Mouse (Mus musculus): ENCODE results near the gene Ccdc42. TPM values are rescaled to one million over a fixed set of nuclear protein-coding genes. Genes with fewer than 3 reads are reported as not detected.
A peak's percentile ranks its signal among the peaks of the same experiment; 100 is the strongest.

Ccdc42 gene
- polyA plus RNA-seq, 1 experiment from 2014 or later, result 0.36 TPM

GRCm38 (mm10) chr11:68555918-68556584, 30.8 kb upstream of the Ccdc42 start, which contains the start of gene Mfsd6l:
TSS of gene Mfsd6l (plus strand) at chr11:68556186.
- Histone ChIP-seq H3K4me2 (ENCODE audit: low read length) (peak within 1 kb of the TSS; percentile 47), H3K9me3 (ENCODE audit: control insufficient read depth, low read length) (no peaks in the 10 kb centered on the region), H3K4me1 (ENCODE audit: control insufficient read depth, insufficient read depth, low read depth, low read length) (no peaks in the 10 kb centered on the region), H3K27me3 (replicated peaks; ENCODE audit: control insufficient read depth, insufficient read depth, low read length) (no peaks in the 10 kb centered on the region), H3K27ac (ENCODE audit: low read depth, low read length) (no peak within 1 kb of the TSS), H3K9ac (ENCODE audit: low read depth, low read length) (no peak within 1 kb of the TSS), H3K4me3 (ENCODE audit: low read length) (peak within 1 kb of the TSS; percentile 27), H3K36me3 (ENCODE audit: control insufficient read depth, insufficient read depth, low read length) (no peaks in the 10 kb centered on the region)
- WGBS, result 11% methylated on average over 37 of the region's 37 CpGs
- ATAC-seq, result no peak

DNA sequence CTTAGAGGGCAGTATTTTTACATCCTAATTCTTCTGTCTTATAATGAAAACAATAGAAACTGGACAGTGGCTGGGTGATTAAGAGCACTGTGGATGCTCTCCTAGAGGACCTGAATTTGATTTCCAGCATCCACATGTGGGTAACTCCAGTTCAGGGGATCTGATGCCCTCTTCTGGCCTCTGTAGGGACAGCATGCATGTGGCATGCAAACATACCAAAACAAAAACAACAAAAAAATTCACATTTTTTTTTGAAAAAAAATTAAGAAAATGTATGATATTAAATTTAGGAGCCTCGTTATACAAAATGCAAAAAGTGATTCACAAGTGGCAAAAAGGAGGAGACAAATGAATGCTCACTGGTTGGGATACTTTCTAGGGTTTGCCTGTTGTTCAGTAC, 27.3 kb upstream of the Ccdc42 start:
- Histone ChIP-seq H3K4me1 (ENCODE audit: control insufficient read depth, insufficient read depth, low read depth, low read length) (no peaks in the 10 kb centered on the region), H3K4me3 (ENCODE audit: low read length) (no peak overlapping the region), H3K9ac (ENCODE audit: low read depth, low read length) (no peak overlapping the region), H3K27me3 (replicated peaks; ENCODE audit: control insufficient read depth, insufficient read depth, low read length) (no peaks in the 10 kb centered on the region), H3K9me3 (ENCODE audit: control insufficient read depth, low read length) (no peaks in the 10 kb centered on the region), H3K4me2 (ENCODE audit: low read length) (no peak overlapping the region), H3K36me3 (ENCODE audit: control insufficient read depth, insufficient read depth, low read length) (no peaks in the 10 kb centered on the region), H3K27ac (ENCODE audit: low read depth, low read length) (no peak overlapping the region)
- WGBS, result 53% methylated on average over 1 of the region's 1 CpGs
- no peak for ATAC-seq

- no peak overlapping the region for H3K27ac ChIP-seq (ENCODE audit: low read depth, low read length)
- H3K36me3 ChIP-seq (ENCODE audit: control insufficient read depth, insufficient read depth, low read length), result no peaks in the 10 kb centered on the region
- WGBS, result 71% methylated on average over 11 of the region's 11 CpGs
- peaks cover 2% of the 10 kb centered on the region; the same call in 1 of the 2 replicates for H3K4me1 ChIP-seq (ENCODE audit: control insufficient read depth, insufficient read depth, low read depth, low read length)
- H3K9me3 ChIP-seq (ENCODE audit: control insufficient read depth, low read length), result no peaks in the 10 kb centered on the region
- H3K27me3 ChIP-seq (replicated peaks; ENCODE audit: control insufficient read depth, insufficient read depth, low read length), result no peaks in the 10 kb centered on the region
- no peak overlapping the region for H3K9ac ChIP-seq (ENCODE audit: low read depth, low read length)
- no peak for ATAC-seq
- H3K4me3 ChIP-seq (ENCODE audit: low read length), result no peak overlapping the region
- no peak overlapping the region for H3K4me2 ChIP-seq (ENCODE audit: low read length)
Observed at GRCm38 (mm10) chr11:68561957-68562950, 24.6 kb upstream of the Ccdc42 start.

- Histone ChIP-seq H3K36me3 (ENCODE audit: control insufficient read depth, insufficient read depth, low read length) (no peaks in the 10 kb centered on the region), H3K4me3 (ENCODE audit: low read length) (no peak overlapping the region), H3K4me1 (ENCODE audit: control insufficient read depth, insufficient read depth, low read depth, low read length) (peaks cover 2% of the 10 kb centered on the region; the same call in 1 of the 2 replicates), H3K27me3 (replicated peaks; ENCODE audit: control insufficient read depth, insufficient read depth, low read length) (no peaks in the 10 kb centered on the region), H3K27ac (ENCODE audit: low read depth, low read length) (no peak overlapping the region), H3K9me3 (ENCODE audit: control insufficient read depth, low read length) (no peaks in the 10 kb centered on the region), H3K9ac (ENCODE audit: low read depth, low read length) (no peak overlapping the region), H3K4me2 (ENCODE audit: low read length) (no peak overlapping the region)
- WGBS, result 77% methylated on average over 13 of the region's 13 CpGs
- ATAC-seq, result no peak
Observed at GRCm38 (mm10) chr11:68564356-68565031, 22.3 kb upstream of the Ccdc42 start.

- H3K27me3 ChIP-seq (replicated peaks; ENCODE audit: control insufficient read depth, insufficient read depth, low read length), result no peaks in the 10 kb centered on the region
- H3K27ac ChIP-seq (ENCODE audit: low read depth, low read length), result no peak overlapping the region
- peaks cover 2% of the 10 kb centered on the region; the same call in 1 of the 2 replicates for H3K4me1 ChIP-seq (ENCODE audit: control insufficient read depth, insufficient read depth, low read depth, low read length)
- no peaks in the 10 kb centered on the region for H3K36me3 ChIP-seq (ENCODE audit: control insufficient read depth, insufficient read depth, low read length)
- H3K9me3 ChIP-seq (ENCODE audit: control insufficient read depth, low read length), result no peaks in the 10 kb centered on the region
- no peak overlapping the region for H3K9ac ChIP-seq (ENCODE audit: low read depth, low read length)
- 83% methylated on average over 3 of the region's 3 CpGs for WGBS
- no peak overlapping the region for H3K4me3 ChIP-seq (ENCODE audit: low read length)
- ATAC-seq, result no peak
- H3K4me2 ChIP-seq (ENCODE audit: low read length), result no peak overlapping the region
Observed at GRCm38 (mm10) chr11:68565032-68565429, 21.8 kb upstream of the Ccdc42 start.

DNA sequence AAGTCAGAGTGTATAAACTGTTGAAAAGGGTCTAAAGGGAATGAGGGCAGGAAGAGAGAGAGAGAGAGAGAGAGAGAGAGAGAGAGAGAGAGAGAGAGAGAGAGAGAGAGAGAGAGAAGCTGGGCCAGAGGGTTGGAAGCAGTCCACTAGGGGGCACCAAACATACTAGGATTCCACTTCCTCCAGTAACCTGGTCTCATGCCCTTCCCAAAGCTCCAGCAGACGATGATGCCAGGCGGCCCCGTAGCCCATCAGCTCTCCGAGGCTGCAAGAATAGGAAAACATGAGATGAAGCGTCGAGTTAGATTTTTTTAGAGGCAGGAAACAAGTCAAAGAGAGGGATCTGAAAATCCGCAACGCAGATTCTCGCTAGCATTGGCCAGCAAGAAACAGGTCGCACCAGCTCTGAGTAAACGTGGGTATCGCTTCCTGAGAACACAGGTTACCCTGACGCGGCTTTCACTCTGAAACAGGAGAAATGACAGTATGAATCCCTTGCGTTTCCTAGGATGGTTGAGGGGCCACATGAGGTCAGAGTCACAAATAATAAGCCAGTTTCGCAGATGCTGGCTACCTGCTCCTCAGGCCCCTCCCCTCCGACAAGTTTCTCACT, 20.3 kb upstream of the Ccdc42 start:
- peak; percentile 82; the same call in 1 of the 2 replicates for ATAC-seq
- H3K4me1 ChIP-seq (ENCODE audit: control insufficient read depth, insufficient read depth, low read depth, low read length), result peaks cover 2% of the 10 kb centered on the region; the same call in 1 of the 2 replicates
- peak overlapping the region; percentile 58 for H3K4me2 ChIP-seq (ENCODE audit: low read length)
- H3K9me3 ChIP-seq (ENCODE audit: control insufficient read depth, low read length), result no peaks in the 10 kb centered on the region
- no peaks in the 10 kb centered on the region for H3K36me3 ChIP-seq (ENCODE audit: control insufficient read depth, insufficient read depth, low read length)
- H3K27ac ChIP-seq (ENCODE audit: low read depth, low read length), result no peak overlapping the region
- H3K27me3 ChIP-seq (replicated peaks; ENCODE audit: control insufficient read depth, insufficient read depth, low read length), result no peaks in the 10 kb centered on the region
- H3K4me3 ChIP-seq (ENCODE audit: low read length), result peak overlapping the region; percentile 31
- 18% methylated on average over 17 of the region's 17 CpGs for WGBS
- H3K9ac ChIP-seq (ENCODE audit: low read depth, low read length), result peak overlapping the region; percentile 35; the same call in 1 of the 2 replicates

DNA sequence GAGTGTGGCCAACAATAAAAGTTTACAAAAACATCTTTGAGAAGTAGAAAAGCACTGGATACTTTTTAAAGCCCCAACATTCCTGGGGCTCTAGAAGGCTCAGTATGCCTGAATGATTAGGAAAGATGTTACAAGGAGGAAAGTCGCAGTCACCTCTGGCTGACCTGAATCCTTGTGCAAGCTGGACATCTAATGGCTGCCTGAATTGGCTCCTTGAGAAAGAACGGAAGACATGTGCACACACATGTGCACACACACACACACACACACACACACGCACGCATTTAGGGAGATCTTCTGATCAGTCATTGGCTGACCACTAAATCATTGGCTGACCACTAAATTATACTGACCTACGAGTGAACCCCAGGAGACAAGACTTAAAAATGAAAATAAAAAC, 16.0 kb upstream of the Ccdc42 start:
- 89% methylated on average over 5 of the region's 5 CpGs for WGBS
- ATAC-seq, result no peak

DNA sequence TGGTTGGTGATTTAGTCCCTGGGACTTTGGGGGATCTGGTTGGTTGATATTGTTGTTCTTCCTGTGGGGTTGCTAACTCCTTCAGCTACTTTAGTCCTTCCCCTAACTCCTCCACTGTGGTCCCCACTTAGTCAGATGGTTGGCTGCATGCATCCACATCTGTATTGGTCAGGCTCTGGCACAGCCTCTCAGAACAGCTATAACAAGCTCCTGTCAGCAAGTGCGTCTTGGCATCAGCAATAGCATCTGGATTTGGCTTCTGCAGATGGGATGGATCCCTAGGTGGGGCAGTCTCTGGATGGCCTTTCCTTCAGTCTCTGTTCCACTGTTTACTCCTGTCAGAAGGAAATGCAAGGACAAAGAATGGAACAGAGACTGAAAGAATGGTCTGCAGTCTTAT, 9.7 kb upstream of the Ccdc42 start:
- H3K4me1 ChIP-seq (ENCODE audit: control insufficient read depth, insufficient read depth, low read depth, low read length), result peaks cover 7% of the 10 kb centered on the region
- 62% methylated on average over 1 of the region's 1 CpGs for WGBS
- no peaks in the 10 kb centered on the region for H3K27me3 ChIP-seq (replicated peaks; ENCODE audit: control insufficient read depth, insufficient read depth, low read length)
- no peaks in the 10 kb centered on the region for H3K9me3 ChIP-seq (ENCODE audit: control insufficient read depth, low read length)
- H3K9ac ChIP-seq (ENCODE audit: low read depth, low read length), result no peak overlapping the region
- H3K4me3 ChIP-seq (ENCODE audit: low read length), result no peak overlapping the region
- H3K4me2 ChIP-seq (ENCODE audit: low read length), result no peak overlapping the region
- H3K27ac ChIP-seq (ENCODE audit: low read depth, low read length), result no peak overlapping the region
- H3K36me3 ChIP-seq (ENCODE audit: control insufficient read depth, insufficient read depth, low read length), result no peaks in the 10 kb centered on the region
- ATAC-seq, result no peak

More for the DNA sequence above, 16.0 kb upstream of the Ccdc42 start:
- Histone ChIP-seq H3K36me3 (ENCODE audit: control insufficient read depth, insufficient read depth, low read length) (no peaks in the 10 kb centered on the region), H3K4me2 (ENCODE audit: low read length) (no peak overlapping the region), H3K9ac (ENCODE audit: low read depth, low read length) (no peak overlapping the region), H3K27ac (ENCODE audit: low read depth, low read length) (no peak overlapping the region), H3K4me1 (ENCODE audit: control insufficient read depth, insufficient read depth, low read depth, low read length) (peaks cover 2% of the 10 kb centered on the region; the same call in 1 of the 2 replicates), H3K27me3 (replicated peaks; ENCODE audit: control insufficient read depth, insufficient read depth, low read length) (no peaks in the 10 kb centered on the region), H3K9me3 (ENCODE audit: control insufficient read depth, low read length) (no peaks in the 10 kb centered on the region), H3K4me3 (ENCODE audit: low read length) (no peak overlapping the region)

Measured in hindbrain, embryonic 16.5 days (tissue).